Comparison of ENCODE assay signal across 10 mouse cellular contexts in the genomic region with DNA sequence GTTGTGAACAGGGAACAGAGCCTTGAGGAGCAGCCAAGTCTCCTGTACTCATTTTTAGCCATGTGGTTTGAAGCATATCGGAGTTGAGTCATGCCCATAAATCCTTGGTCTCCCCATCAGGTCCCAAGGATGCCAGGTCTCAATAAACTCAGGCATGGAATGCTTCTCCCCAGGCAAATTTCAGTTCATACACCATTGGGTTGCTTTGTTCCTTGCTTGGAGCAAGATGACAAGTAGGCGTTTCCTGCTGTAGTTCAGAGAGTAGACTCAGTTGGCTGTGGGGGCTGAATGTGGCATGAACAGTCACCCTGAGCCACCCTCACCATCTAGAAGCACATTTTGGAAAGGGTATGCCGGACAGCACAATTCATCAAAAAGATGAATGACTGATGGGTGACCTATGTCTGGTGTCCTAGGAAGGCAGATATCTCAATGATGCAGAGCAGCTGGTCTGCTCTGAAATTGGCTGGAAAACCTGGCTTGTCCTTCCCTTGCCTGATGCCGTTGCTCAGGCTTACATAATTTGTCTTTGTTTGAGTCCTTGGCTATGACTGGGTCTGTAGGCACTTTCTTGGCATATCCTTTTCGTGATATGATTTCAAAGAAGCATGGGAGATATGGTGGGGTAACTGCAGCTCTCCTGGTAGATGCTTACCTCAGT.
DNase-seq lines count a peak whose midpoint lies in the region; ATAC-seq lines count a peak whose summit lies in the region.
"Had no signal": no experiment of that assay in that cellular context is flagged by ENCODE, and none has a peak within 500 bp of the region (broad histone marks: within the 10 kb centered on the region; RNA-seq: fewer than 3 reads in every experiment).

No protein-coding gene starts in this region.

- DNase-seq in embryonic facial prominence, embryonic 14.5 days (ENCODE audit: low spot score) = peak; percentile 41
- DNase-seq in embryonic facial prominence, embryonic 10.5 days (ENCODE audit: low spot score) = no peak
- DNase-seq in limb, embryonic 11.5 days (ENCODE audit: low spot score) = peak; percentile 21
- no peak for DNase-seq in limb, embryonic 10.5 days (ENCODE audit: low spot score)
- DNase-seq in layer of hippocampus, postnatal 10 days (ENCODE audit: low spot score in 2 of 2) = peak; percentile 27 to 33
- DNase-seq in lung, postnatal 25 days (ENCODE audit: low spot score) = peak; percentile 31
- no peak for DNase-seq in testis, postnatal 14 days (ENCODE audit: low spot score)

- ATAC-seq in embryonic facial prominence, embryonic 14.5 days (ENCODE audit: low read depth) = no peak
- no peak for ATAC-seq in limb, embryonic 11.5 days (ENCODE audit: insufficient number of reproducible peaks, low FRiP score, low TSS enrichment, low read depth)
- no peak for ATAC-seq in activated CD4-positive, CD25-positive, alpha-beta regulatory T cell, adult 4 months
- ATAC-seq: forebrain, embryonic 14.5 days had no signal

- no peaks in the 10 kb centered on the region; the same call in 1 of the 2 replicates for H3K4me1 ChIP-seq in embryonic facial prominence, embryonic 14.5 days (ENCODE audit: control insufficient read depth, insufficient read depth, low read length)
- H3K4me1 ChIP-seq in embryonic facial prominence, embryonic 10.5 days = peaks cover 14% of the 10 kb centered on the region
- peaks cover 18% of the 10 kb centered on the region for H3K4me1 ChIP-seq in limb, embryonic 11.5 days (ENCODE audit: control insufficient read depth, insufficient read depth, low read length)
- H3K4me1 ChIP-seq in limb, embryonic 10.5 days = peaks cover 50% of the 10 kb centered on the region

- no peaks in the 10 kb centered on the region for H3K36me3 ChIP-seq in embryonic facial prominence, embryonic 14.5 days (ENCODE audit: control insufficient read depth, insufficient read depth, low read length)
- H3K36me3 ChIP-seq in embryonic facial prominence, embryonic 10.5 days (replicated peaks) = no peaks in the 10 kb centered on the region
- H3K36me3 ChIP-seq in limb, embryonic 11.5 days (ENCODE audit: control insufficient read depth, insufficient read depth, low read length) = no peaks in the 10 kb centered on the region
- H3K36me3 ChIP-seq in limb, embryonic 10.5 days = no peaks in the 10 kb centered on the region

- no peak overlapping the region for H3K9ac ChIP-seq in embryonic facial prominence, embryonic 14.5 days (ENCODE audit: low read depth, low read length)
- H3K9ac ChIP-seq in limb, embryonic 11.5 days (ENCODE audit: low read length) = no peak overlapping the region

- H3K4me2 ChIP-seq in embryonic facial prominence, embryonic 14.5 days (ENCODE audit: low read depth, low read length) = no peak overlapping the region
- H3K4me2 ChIP-seq in limb, embryonic 11.5 days (ENCODE audit: low read depth, severe bottlenecking) = no peak overlapping the region

- no peaks in the 10 kb centered on the region for H3K9me3 ChIP-seq in embryonic facial prominence, embryonic 14.5 days (ENCODE audit: control insufficient read depth, low read length)
- no peaks in the 10 kb centered on the region for H3K9me3 ChIP-seq in embryonic facial prominence, embryonic 10.5 days
- no peaks in the 10 kb centered on the region for H3K9me3 ChIP-seq in limb, embryonic 11.5 days (ENCODE audit: control insufficient read depth, low read length)
- H3K9me3 ChIP-seq in limb, embryonic 10.5 days (replicated peaks) = no peaks in the 10 kb centered on the region

- H3K27ac ChIP-seq in embryonic facial prominence, embryonic 14.5 days (replicated peaks; ENCODE audit: low read depth, low read length) = no peak overlapping the region
- H3K27ac ChIP-seq in embryonic facial prominence, embryonic 10.5 days (replicated peaks) = no peak overlapping the region
- H3K27ac ChIP-seq in limb, embryonic 11.5 days (replicated peaks; ENCODE audit: low read depth, low read length) = no peak overlapping the region
- no peak overlapping the region for H3K27ac ChIP-seq in limb, embryonic 10.5 days

- H3K4me3 ChIP-seq in embryonic facial prominence, embryonic 14.5 days (ENCODE audit: low read depth, low read length) = no peak overlapping the region
- H3K4me3 ChIP-seq in embryonic facial prominence, embryonic 10.5 days = no peak overlapping the region
- H3K4me3 ChIP-seq in limb, embryonic 11.5 days (ENCODE audit: low read depth, low read length) = no peak overlapping the region
- H3K4me3 ChIP-seq in limb, embryonic 10.5 days = no peak overlapping the region
- H3K4me3 ChIP-seq: myocyte had no signal

- H3K27me3 ChIP-seq in embryonic facial prominence, embryonic 14.5 days (replicated peaks; ENCODE audit: control insufficient read depth, insufficient read depth, low read length) = no peaks in the 10 kb centered on the region
- H3K27me3 ChIP-seq in embryonic facial prominence, embryonic 10.5 days (replicated peaks; ENCODE audit: low read depth, poor library complexity, severe bottlenecking) = peaks cover 37% of the 10 kb centered on the region
- H3K27me3 ChIP-seq in limb, embryonic 11.5 days (ENCODE audit: control insufficient read depth, insufficient read depth, low read length) = 0 out of 2 replicates have a peak, but pooled peaks cover 2% of the 10 kb centered on the region
- H3K27me3 ChIP-seq in limb, embryonic 10.5 days (ENCODE audit: low read depth, poor library complexity, severe bottlenecking) = peaks cover 51% of the 10 kb centered on the region

- 66% methylated on average over 5 of the region's 5 CpGs for WGBS in embryonic facial prominence, embryonic 14.5 days
- 92% methylated on average over 5 of the region's 5 CpGs for WGBS in embryonic facial prominence, embryonic 10.5 days
- 63% methylated on average over 5 of the region's 5 CpGs for WGBS in limb, embryonic 11.5 days
- WGBS in limb, embryonic 10.5 days = 64% methylated on average over 5 of the region's 5 CpGs

Comparison
In these comparisons a context has a peak if more than half of its experiments do, and no peak if none do; other contexts are left out.
1. DNase-seq: peak in embryonic facial prominence, embryonic 14.5 days (single experiment), limb, embryonic 11.5 days (single experiment), layer of hippocampus, postnatal 10 days (2 of 2) and lung, postnatal 25 days (single experiment); none in embryonic facial prominence, embryonic 10.5 days (single experiment), limb, embryonic 10.5 days (single experiment) and testis, postnatal 14 days (single experiment).